Mouse (Mus musculus): ENCODE data around the gene Atoh8. TPM values are rescaled to one million over a fixed set of nuclear protein-coding genes. Genes with fewer than 3 reads are reported as not detected.

Gene Atoh8
- polyA plus RNA-seq, 1 experiment = 1.9 TPM

DNA sequence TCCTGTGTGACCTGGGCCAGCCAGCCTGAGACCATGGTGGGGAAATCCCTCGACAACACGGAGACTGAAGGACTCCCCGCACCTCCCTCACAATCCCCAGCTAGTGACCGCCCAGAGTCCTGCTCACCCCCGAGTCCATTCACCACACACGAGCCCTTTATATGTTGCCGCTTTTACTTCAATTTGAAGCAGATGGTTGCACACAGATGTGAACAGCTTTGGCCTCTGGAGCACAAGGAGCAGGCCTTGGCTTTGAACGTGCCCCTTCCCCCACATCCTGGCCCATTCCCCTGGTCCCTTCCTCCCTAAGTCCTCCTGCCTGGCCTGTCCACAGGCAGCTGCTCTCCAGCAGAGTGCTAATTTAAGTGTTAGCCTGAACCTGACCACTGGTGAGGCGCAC is 29.4 kb downstream of the Atoh8 start:
- H3K27ac ChIP-seq (ENCODE audit: control insufficient read depth, insufficient read depth, low read depth, low read length, poor library complexity) = no peak overlapping the region
- no peak for TF ChIP-seq CTCF (IDR thresholded peaks at IDR 0.05; ENCODE audit: control insufficient read depth, insufficient read depth, low read length)
- TF ChIP-seq POLR2A (IDR thresholded peaks at IDR 0.05; ENCODE audit: borderline replicate concordance, control insufficient read depth, low read depth, low read length) = no peak
- no peak overlapping the region for H3K4me3 ChIP-seq (replicated peaks; ENCODE audit: control insufficient read depth, low read depth, low read length)
- 87% methylated on average over 9 of the region's 9 CpGs for WGBS
- H3K4me1 ChIP-seq (ENCODE audit: control insufficient read depth, insufficient read depth, low read length) = no peaks in the 10 kb centered on the region

DNA sequence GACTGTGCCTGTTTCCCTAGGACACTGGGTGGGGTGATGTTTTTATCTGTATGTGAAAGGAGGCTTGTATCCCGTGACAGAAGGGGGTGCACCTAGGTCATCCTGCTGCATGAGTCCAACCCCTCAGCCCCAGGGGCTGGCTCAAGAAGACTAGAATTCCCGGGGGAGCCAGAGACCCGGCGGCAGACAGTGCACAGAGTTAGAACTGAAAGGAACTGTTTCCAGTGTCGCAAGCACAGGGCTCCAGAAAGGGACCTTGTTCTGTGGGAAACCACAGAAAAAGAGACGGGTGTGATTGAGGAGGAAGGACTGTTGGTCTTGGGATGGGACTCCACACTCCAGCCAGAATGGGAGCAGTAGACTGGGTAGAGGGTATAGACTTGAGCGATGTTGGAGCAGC is 30.5 kb downstream of the Atoh8 start:
- Histone ChIP-seq H3K4me1 (ENCODE audit: control insufficient read depth, insufficient read depth, low read length) (no peaks in the 10 kb centered on the region), H3K4me3 (replicated peaks; ENCODE audit: control insufficient read depth, low read depth, low read length) (no peak overlapping the region), H3K27ac (ENCODE audit: control insufficient read depth, insufficient read depth, low read depth, low read length, poor library complexity) (no peak overlapping the region)
- 52% methylated on average over 7 of the region's 7 CpGs for WGBS
- TF ChIP-seq POLR2A (IDR thresholded peaks at IDR 0.05; ENCODE audit: borderline replicate concordance, control insufficient read depth, low read depth, low read length) (no peak), CTCF (IDR thresholded peaks at IDR 0.05; ENCODE audit: control insufficient read depth, insufficient read depth, low read length) (no peak)

DNA sequence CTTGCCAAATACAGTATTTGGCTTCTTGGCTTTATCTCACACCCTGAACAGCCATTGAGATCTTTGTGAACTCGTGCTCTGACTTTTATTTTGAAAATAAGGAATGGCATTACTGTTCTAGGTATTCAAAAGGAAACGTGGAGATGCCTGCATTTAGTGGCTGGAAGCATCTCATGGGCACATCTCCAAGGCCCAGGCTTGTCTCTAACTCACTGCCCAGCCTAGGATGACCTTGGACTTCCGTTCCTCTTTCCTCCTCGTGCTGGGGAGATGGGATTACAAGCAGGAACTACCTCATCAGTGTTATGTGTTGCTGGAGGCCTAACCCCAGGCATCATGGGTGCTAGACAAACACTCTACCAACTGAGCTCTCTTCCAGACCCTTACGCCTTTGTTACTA is 32.1 kb downstream of the Atoh8 start:
- TF ChIP-seq POLR2A (IDR thresholded peaks at IDR 0.05; ENCODE audit: borderline replicate concordance, control insufficient read depth, low read depth, low read length) (no peak), CTCF (IDR thresholded peaks at IDR 0.05; ENCODE audit: control insufficient read depth, insufficient read depth, low read length) (no peak)
- no peak overlapping the region for H3K27ac ChIP-seq (ENCODE audit: control insufficient read depth, insufficient read depth, low read depth, low read length, poor library complexity)
- H3K4me1 ChIP-seq (ENCODE audit: control insufficient read depth, insufficient read depth, low read length) = no peaks in the 10 kb centered on the region
- no peak overlapping the region for H3K4me3 ChIP-seq (replicated peaks; ENCODE audit: control insufficient read depth, low read depth, low read length)
- 67% methylated on average over 5 of the region's 5 CpGs for WGBS

DNA sequence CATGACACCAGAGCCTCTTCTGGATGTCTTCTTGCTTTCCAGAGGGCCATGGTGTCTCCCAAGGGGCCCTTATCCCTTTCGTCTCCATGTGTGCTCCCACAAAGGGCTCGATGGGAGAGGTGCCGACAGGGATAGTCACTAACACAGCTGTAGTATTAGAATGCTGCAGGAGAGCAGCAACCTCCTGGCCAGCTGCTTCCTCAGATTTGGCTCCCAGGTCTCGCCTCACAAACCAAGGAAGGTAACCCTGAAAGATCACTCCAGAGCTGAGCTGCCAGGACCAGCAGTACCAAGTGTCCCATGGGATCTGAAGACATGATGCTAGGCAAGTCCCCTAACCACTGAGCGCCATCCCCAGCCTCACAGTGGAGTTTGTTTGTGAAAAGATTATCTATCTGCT is 32.6 kb downstream of the Atoh8 start:
- H3K27ac ChIP-seq (ENCODE audit: control insufficient read depth, insufficient read depth, low read depth, low read length, poor library complexity) = no peak overlapping the region
- WGBS = 69% methylated on average over 5 of the region's 5 CpGs
- TF ChIP-seq CTCF (IDR thresholded peaks at IDR 0.05; ENCODE audit: control insufficient read depth, insufficient read depth, low read length) (no peak), POLR2A (IDR thresholded peaks at IDR 0.05; ENCODE audit: borderline replicate concordance, control insufficient read depth, low read depth, low read length) (no peak)

DNA sequence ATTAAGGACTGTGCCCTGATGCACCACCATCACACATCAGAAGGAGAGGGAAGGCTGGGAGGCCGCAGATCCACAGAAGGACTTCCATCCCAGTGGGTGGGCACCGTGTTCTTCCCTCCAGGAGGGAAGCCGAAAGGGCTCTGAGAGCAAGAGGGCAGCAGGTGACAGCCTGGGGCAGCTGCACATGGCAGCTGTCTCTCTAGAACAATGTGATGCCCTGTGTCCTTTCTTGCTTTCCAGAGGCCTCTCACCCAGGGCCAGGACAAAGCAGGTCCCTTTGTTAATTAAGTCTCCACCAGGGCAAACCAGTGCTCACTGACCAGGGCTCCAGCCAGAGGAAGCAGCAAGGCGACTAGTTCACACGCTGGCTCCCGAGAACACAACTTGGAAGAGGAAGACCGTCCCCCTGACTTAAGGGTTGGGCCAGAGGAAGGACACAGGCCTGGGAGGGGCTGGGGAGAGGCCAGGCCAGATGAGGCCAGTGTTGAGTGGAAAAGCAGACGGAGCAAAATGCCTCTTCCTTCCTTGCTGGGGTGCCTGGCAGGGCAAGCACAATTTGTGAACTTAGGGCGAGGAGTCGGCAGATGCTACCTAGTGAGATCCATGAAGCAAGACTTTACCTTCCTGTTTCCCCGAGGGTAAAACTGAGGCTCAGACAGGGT is 34.7 kb downstream of the Atoh8 start:
- Histone ChIP-seq H3K27ac (ENCODE audit: control insufficient read depth, insufficient read depth, low read depth, low read length, poor library complexity) (no peak overlapping the region), H3K4me1 (ENCODE audit: control insufficient read depth, insufficient read depth, low read length) (no peaks in the 10 kb centered on the region), H3K4me3 (replicated peaks; ENCODE audit: control insufficient read depth, low read depth, low read length) (no peak overlapping the region)
- WGBS = 66% methylated on average over 11 of the region's 11 CpGs
- TF ChIP-seq CTCF (IDR thresholded peaks at IDR 0.05; ENCODE audit: control insufficient read depth, insufficient read depth, low read length) (no peak), POLR2A (IDR thresholded peaks at IDR 0.05; ENCODE audit: borderline replicate concordance, control insufficient read depth, low read depth, low read length) (no peak)

More for the DNA sequence above, 32.6 kb downstream of the Atoh8 start:
- Histone ChIP-seq H3K4me3 (replicated peaks; ENCODE audit: control insufficient read depth, low read depth, low read length) (no peak overlapping the region), H3K4me1 (ENCODE audit: control insufficient read depth, insufficient read depth, low read length) (no peaks in the 10 kb centered on the region)

DNA sequence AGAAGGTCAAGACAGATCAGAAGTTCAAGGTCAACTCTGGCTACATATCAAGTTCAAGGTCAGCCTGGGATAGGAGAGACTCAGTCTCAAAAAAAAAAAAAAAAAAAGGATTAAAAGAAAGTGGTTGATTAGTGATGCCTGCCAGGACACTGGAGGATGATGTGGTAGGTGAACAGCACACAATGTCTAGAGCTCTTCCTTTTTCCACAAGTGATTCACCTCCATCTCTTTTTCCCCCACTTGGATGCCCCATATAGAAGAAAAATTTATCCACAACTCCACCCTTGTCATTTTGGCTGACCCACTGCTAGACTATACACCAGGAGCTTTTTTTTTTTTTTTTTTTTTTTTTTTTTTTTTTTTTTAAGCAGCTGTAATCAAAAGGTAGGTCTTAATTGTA is 37.9 kb downstream of the Atoh8 start:
- no peak overlapping the region for H3K27ac ChIP-seq (ENCODE audit: control insufficient read depth, insufficient read depth, low read depth, low read length, poor library complexity)
- H3K4me3 ChIP-seq (replicated peaks; ENCODE audit: control insufficient read depth, low read depth, low read length) = no peak overlapping the region
- H3K4me1 ChIP-seq (ENCODE audit: control insufficient read depth, insufficient read depth, low read length) = no peaks in the 10 kb centered on the region
- TF ChIP-seq POLR2A (IDR thresholded peaks at IDR 0.05; ENCODE audit: borderline replicate concordance, control insufficient read depth, low read depth, low read length) (no peak), CTCF (IDR thresholded peaks at IDR 0.05; ENCODE audit: control insufficient read depth, insufficient read depth, low read length) (no peak)

DNA sequence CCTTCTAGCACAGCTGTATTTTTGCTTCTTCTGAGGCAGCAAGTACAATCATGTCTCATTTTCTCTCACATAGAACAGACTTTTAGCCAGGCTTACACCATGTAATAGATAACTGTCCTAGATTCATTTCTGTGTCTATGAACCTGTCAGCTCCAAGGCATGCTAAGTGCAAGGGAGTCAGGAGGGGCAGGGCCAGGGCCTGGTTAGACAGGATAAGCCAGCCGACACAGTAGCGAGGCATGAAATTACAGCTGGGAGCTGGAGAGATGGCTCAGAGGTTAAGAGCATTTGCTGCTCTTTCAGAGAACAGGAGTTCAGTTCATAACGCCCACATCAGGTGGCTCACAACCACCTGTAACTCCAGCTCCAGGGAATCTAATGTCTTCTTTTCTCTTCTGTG is 38.7 kb downstream of the Atoh8 start:
- 85% methylated on average over 3 of the region's 3 CpGs for WGBS
- H3K4me3 ChIP-seq (replicated peaks; ENCODE audit: control insufficient read depth, low read depth, low read length) = no peak overlapping the region
- no peaks in the 10 kb centered on the region; the same call in 1 of the 2 replicates for H3K4me1 ChIP-seq (ENCODE audit: control insufficient read depth, insufficient read depth, low read length)
- TF ChIP-seq CTCF (IDR thresholded peaks at IDR 0.05; ENCODE audit: control insufficient read depth, insufficient read depth, low read length) (no peak), POLR2A (IDR thresholded peaks at IDR 0.05; ENCODE audit: borderline replicate concordance, control insufficient read depth, low read depth, low read length) (no peak)
- no peak overlapping the region for H3K27ac ChIP-seq (ENCODE audit: control insufficient read depth, insufficient read depth, low read depth, low read length, poor library complexity)

DNA sequence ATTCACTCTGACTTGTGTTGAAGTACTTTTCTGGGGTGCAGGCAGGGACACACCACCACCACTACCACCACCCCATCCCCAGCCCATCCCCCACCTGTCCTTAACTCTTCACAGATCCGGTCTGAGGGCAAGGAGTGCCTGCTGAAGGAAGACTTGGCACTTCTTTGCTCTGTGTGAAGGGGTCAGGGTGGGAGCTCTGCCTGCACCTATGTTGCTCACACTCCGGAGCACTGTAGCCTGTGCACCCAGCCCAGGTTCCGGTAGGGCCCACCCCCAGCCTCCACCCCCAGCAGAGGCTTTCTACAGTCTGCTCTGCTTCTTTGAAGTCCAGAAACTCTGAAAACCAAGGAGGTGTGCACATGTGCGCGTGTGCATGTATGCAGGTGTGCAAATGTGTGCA is 44.8 kb downstream of the Atoh8 start:
- 57% methylated on average over 5 of the region's 5 CpGs for WGBS
- TF ChIP-seq POLR2A (IDR thresholded peaks at IDR 0.05; ENCODE audit: borderline replicate concordance, control insufficient read depth, low read depth, low read length) = no peak
- no peak for TF ChIP-seq CTCF (IDR thresholded peaks at IDR 0.05; ENCODE audit: control insufficient read depth, insufficient read depth, low read length)
- no peak overlapping the region for H3K27ac ChIP-seq (ENCODE audit: control insufficient read depth, insufficient read depth, low read depth, low read length, poor library complexity)
- H3K4me3 ChIP-seq (replicated peaks; ENCODE audit: control insufficient read depth, low read depth, low read length) = no peak overlapping the region
- H3K4me1 ChIP-seq (ENCODE audit: control insufficient read depth, insufficient read depth, low read length) = no peaks in the 10 kb centered on the region; the same call in 1 of the 2 replicates

DNA sequence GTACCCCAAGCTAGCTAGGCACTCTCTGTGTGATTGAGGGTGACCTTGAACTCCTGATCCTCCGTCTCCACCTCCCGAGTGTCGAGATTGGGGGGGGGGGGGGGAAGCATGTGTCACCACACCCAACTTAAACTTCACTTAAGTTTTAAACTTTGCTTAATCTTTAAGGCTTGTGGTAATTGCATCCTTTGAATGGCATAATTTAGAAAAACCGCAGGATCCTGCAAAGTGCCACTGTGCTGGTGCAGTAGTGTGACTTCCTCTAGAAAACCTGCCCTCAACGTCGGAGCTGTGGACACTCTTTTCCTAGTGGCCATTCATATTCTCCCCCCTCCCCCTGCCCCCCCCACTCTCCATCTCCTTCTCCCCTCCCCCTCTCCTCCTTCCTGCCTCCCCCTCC is 45.3 kb downstream of the Atoh8 start:
- WGBS = 5% methylated on average over 6 of the region's 6 CpGs
- H3K4me3 ChIP-seq (replicated peaks; ENCODE audit: control insufficient read depth, low read depth, low read length) = no peak overlapping the region
- H3K27ac ChIP-seq (ENCODE audit: control insufficient read depth, insufficient read depth, low read depth, low read length, poor library complexity) = no peak overlapping the region
- H3K4me1 ChIP-seq (ENCODE audit: control insufficient read depth, insufficient read depth, low read length) = no peaks in the 10 kb centered on the region; the same call in 1 of the 2 replicates
- TF ChIP-seq CTCF (IDR thresholded peaks at IDR 0.05; ENCODE audit: control insufficient read depth, insufficient read depth, low read length) (no peak), POLR2A (IDR thresholded peaks at IDR 0.05; ENCODE audit: borderline replicate concordance, control insufficient read depth, low read depth, low read length) (no peak)

All from bone marrow, adult 2 months (tissue).